Mouse (Mus musculus) G1E (cell line): ENCODE data around the gene Stk39.

Experiments used
- CTCF ChIP-seq: IDR thresholded peaks from 2 replicates; pipeline ENCODE4 v1.5.1; 2012; ENCODE audit warnings: low read depth, low read length, inconsistent platforms, mixed read lengths
- GATA1 ChIP-seq: IDR thresholded peaks from 2 replicates; pipeline ENCODE4 v1.6.1; 2012; ENCODE audit warnings: borderline replicate concordance, low read length, inconsistent platforms, mixed read lengths
- POLR2AphosphoS5 ChIP-seq: IDR thresholded peaks from 2 replicates; pipeline ENCODE4 v1.6.1; 2012; ENCODE audit warnings: low read depth, low read length, inconsistent platforms; ENCODE audit not compliant: insufficient replicate concordance
- TAL1 ChIP-seq: conservative IDR thresholded peaks from 2 replicates; pipeline ENCODE4 v1.6.1; 2012; ENCODE audit warnings: low read depth, low read length, inconsistent platforms, mixed read lengths

DNA sequence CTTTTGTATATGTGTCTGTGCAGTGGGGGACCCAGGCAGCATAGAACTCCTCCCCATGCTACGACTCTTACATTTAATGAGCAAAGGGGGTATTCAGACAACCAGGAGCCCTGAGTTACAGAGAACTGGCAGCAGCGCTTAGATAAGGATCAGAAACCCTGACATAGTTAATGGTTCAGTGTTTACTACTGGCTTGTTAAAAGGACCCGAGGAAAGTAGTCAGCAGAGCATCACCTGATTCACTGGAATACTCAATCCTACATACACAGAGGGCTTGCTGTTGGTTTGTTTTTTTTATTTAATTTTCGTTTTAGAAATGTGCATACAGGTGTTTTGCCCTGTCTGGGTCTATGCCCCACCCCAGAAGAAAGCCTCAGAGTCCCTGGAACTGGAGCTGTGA, 217.3 kb downstream of the Stk39 start:
- TF ChIP-seq CTCF, result no peak
- no peak for TF ChIP-seq TAL1
- no peak for TF ChIP-seq GATA1
- no peak for TF ChIP-seq POLR2AphosphoS5
